In genomic region chr10:59831950-59832349, GRCm38 (mm10) we compare ENCODE assay signal across 15 mouse cellular contexts.
"Had no signal": no experiment of that assay in that cellular context is flagged by ENCODE, and none has a peak within 500 bp of the region (broad histone marks: within the 10 kb centered on the region; RNA-seq: fewer than 3 reads in every experiment).

No protein-coding gene starts in this region.

- H3K4me2 ChIP-seq: limb, embryonic 12.5 days; lung, embryonic 15.5 days; midbrain, embryonic 11.5 days; midbrain, embryonic 15.5 days; neural tube, embryonic 12.5 days had no signal

- H3K4me3 ChIP-seq: limb, embryonic 12.5 days; lung, embryonic 15.5 days; midbrain, embryonic 15.5 days; neural tube, embryonic 12.5 days had no signal

- H3K9me3 ChIP-seq: lung, embryonic 15.5 days; midbrain, embryonic 15.5 days; neural tube, embryonic 12.5 days had no signal

- H3K4me1 ChIP-seq: limb, embryonic 12.5 days; lung, embryonic 15.5 days; midbrain, embryonic 15.5 days; neural tube, embryonic 12.5 days had no signal

- H3K9ac ChIP-seq: limb, embryonic 12.5 days; lung, embryonic 15.5 days; midbrain, embryonic 15.5 days; neural tube, embryonic 12.5 days had no signal

- ATAC-seq: inflammation-experienced regulatory T-cells, adult 6 months; intestine, postnatal 0 days; midbrain, embryonic 15.5 days had no signal

- DNase-seq: kidney, adult 8-10 months; kidney, postnatal 14 days; layer of hippocampus, adult 9-11 months; layer of hippocampus, postnatal 36 days; lung, postnatal 14 days; retina, postnatal 1 day; thymus, postnatal 36 days had no signal

- H3K27ac ChIP-seq: limb, embryonic 12.5 days; lung, embryonic 15.5 days; macrophage; midbrain, embryonic 15.5 days; neural tube, embryonic 12.5 days had no signal

- H3K27me3 ChIP-seq: limb, embryonic 12.5 days; lung, embryonic 15.5 days; midbrain, embryonic 15.5 days; neural tube, embryonic 12.5 days had no signal
